Comparison of ENCODE assay signal across 9 mouse cellular contexts in genomic region chr8:70495771-70496062, GRCm38 (mm10). TPM values are rescaled to one million over a fixed set of nuclear protein-coding genes. Genes with fewer than 3 reads are reported as not detected.
DNase-seq lines count a peak whose midpoint lies in the region; ATAC-seq lines count a peak whose summit lies in the region.
"Had no signal": no experiment of that assay in that cellular context is flagged by ENCODE, and none has a peak within 500 bp of the region (broad histone marks: within the 10 kb centered on the region; RNA-seq: fewer than 3 reads in every experiment).

No protein-coding gene starts in this region.

- peaks cover 50% of the 10 kb centered on the region for H3K4me1 ChIP-seq in lung, embryonic 15.5 days
- H3K4me1 ChIP-seq in hindbrain, embryonic 11.5 days (replicated peaks; ENCODE audit: control insufficient read depth, insufficient read depth, low read length), result peaks cover 7% of the 10 kb centered on the region
- peaks cover 16% of the 10 kb centered on the region for H3K4me1 ChIP-seq in neural tube, embryonic 11.5 days (ENCODE audit: control insufficient read depth, insufficient read depth, low read length)

- peak overlapping the region; percentile 41; the same call in 1 of the 2 replicates for H3K9ac ChIP-seq in lung, embryonic 15.5 days
- no peak overlapping the region for H3K9ac ChIP-seq in hindbrain, embryonic 11.5 days (ENCODE audit: low read depth, low read length)
- H3K9ac ChIP-seq in neural tube, embryonic 11.5 days (ENCODE audit: low read length), result no peak overlapping the region; the same call in 1 of the 2 replicates
- H3K9ac ChIP-seq: liver, embryonic 12.5 days had no signal

- peak; percentile 27 for DNase-seq in embryo, embryonic 9.5 days (ENCODE audit: extremely low spot score)
- DNase-seq in embryo, embryonic 10 days (ENCODE audit: low spot score), result no peak
- DNase-seq in lung, postnatal 14 days, result no peak
- peak; percentile 32 for DNase-seq in hindbrain, embryonic 11.5 days (ENCODE audit: low spot score)
- no peak for DNase-seq in neural tube, embryonic 11.5 days (ENCODE audit: low spot score)
- no peak for DNase-seq in frontal cortex, postnatal 36 days (ENCODE audit: low spot score in 2 of 2)
- no peak for DNase-seq in cerebellum, adult 11-12 months

- H3K4me3 ChIP-seq in lung, embryonic 15.5 days, result peak overlapping the region; percentile 54
- no peak overlapping the region for H3K4me3 ChIP-seq in hindbrain, embryonic 11.5 days (ENCODE audit: low read depth, low read length)
- peak overlapping the region; percentile 12; the same call in 1 of the 2 replicates for H3K4me3 ChIP-seq in neural tube, embryonic 11.5 days (ENCODE audit: low read depth, low read length)
- H3K4me3 ChIP-seq: liver, embryonic 12.5 days had no signal

- 12% methylated on average over 12 of the region's 12 CpGs for WGBS in lung, embryonic 15.5 days
- 6% methylated on average over 12 of the region's 12 CpGs for WGBS in hindbrain, embryonic 11.5 days
- WGBS in neural tube, embryonic 11.5 days, result 4% methylated on average over 12 of the region's 12 CpGs

- ATAC-seq in lung, embryonic 15.5 days (ENCODE audit: borderline replicate concordance, extremely low read depth, low FRiP score, low TSS enrichment), result no peak
- ATAC-seq in hindbrain, embryonic 11.5 days (ENCODE audit: low FRiP score), result no peak
- ATAC-seq in neural tube, embryonic 11.5 days (ENCODE audit: insufficient read depth, low FRiP score, low TSS enrichment), result no peak
- ATAC-seq: liver, embryonic 12.5 days had no signal

- H3K9me3 ChIP-seq in lung, embryonic 15.5 days, result no peaks in the 10 kb centered on the region
- no peaks in the 10 kb centered on the region for H3K9me3 ChIP-seq in hindbrain, embryonic 11.5 days (ENCODE audit: control insufficient read depth, low read length)
- H3K9me3 ChIP-seq in neural tube, embryonic 11.5 days (ENCODE audit: control insufficient read depth, low read length), result no peaks in the 10 kb centered on the region
- H3K9me3 ChIP-seq: liver, embryonic 12.5 days had no signal

- H3K27ac ChIP-seq in lung, embryonic 15.5 days, result no peak overlapping the region
- H3K27ac ChIP-seq in hindbrain, embryonic 11.5 days (ENCODE audit: low read depth, low read length), result no peak overlapping the region
- no peak overlapping the region for H3K27ac ChIP-seq in neural tube, embryonic 11.5 days (ENCODE audit: low read depth, low read length)
- H3K27ac ChIP-seq: liver, embryonic 12.5 days had no signal

- H3K4me2 ChIP-seq in lung, embryonic 15.5 days, result peak overlapping the region; percentile 82
- H3K4me2 ChIP-seq in hindbrain, embryonic 11.5 days (replicated peaks; ENCODE audit: low read depth, low read length), result no peak overlapping the region
- H3K4me2 ChIP-seq in neural tube, embryonic 11.5 days (ENCODE audit: low read depth), result no peak overlapping the region
- H3K4me2 ChIP-seq: liver, embryonic 12.5 days had no signal

- peaks cover 93% of the 10 kb centered on the region for H3K27me3 ChIP-seq in lung, embryonic 15.5 days
- peaks cover 96% of the 10 kb centered on the region for H3K27me3 ChIP-seq in hindbrain, embryonic 11.5 days (ENCODE audit: control insufficient read depth, insufficient read depth, low read length)
- H3K27me3 ChIP-seq in neural tube, embryonic 11.5 days (ENCODE audit: control insufficient read depth, insufficient read depth, low read length), result peaks cover 97% of the 10 kb centered on the region

- H3K36me3 ChIP-seq in lung, embryonic 15.5 days, result no peaks in the 10 kb centered on the region
- H3K36me3 ChIP-seq in hindbrain, embryonic 11.5 days (ENCODE audit: control insufficient read depth, insufficient read depth, low read length), result no peaks in the 10 kb centered on the region
- no peaks in the 10 kb centered on the region for H3K36me3 ChIP-seq in neural tube, embryonic 11.5 days (ENCODE audit: control insufficient read depth, insufficient read depth, low read length)
- H3K36me3 ChIP-seq: liver, embryonic 12.5 days had no signal

RNA-seq across cellular contexts. Expression of gene Crlf1, which starts 2.8 kb away (rescaled TPM):
- polyA plus RNA-seq in lung, embryonic 15.5 days (2015; fragmentation: Nextera tagmentation; extraction: Ambion mirVana), result 181 and 186 TPM in 2 replicates
- polyA plus RNA-seq in hindbrain, embryonic 11.5 days (2014; fragmentation: Nextera tagmentation; extraction: Ambion mirVana), result 2.4 and 6.6 TPM in 2 replicates
- 3.4 and 3.7 TPM in 2 replicates for polyA plus RNA-seq in neural tube, embryonic 11.5 days (2014; fragmentation: Nextera tagmentation; extraction: Ambion mirVana)

RNA-seq across cellular contexts. Expression of gene Tmem59l, which starts 8.6 kb away (rescaled TPM):
- 6.5 and 6.6 TPM in 2 replicates for polyA plus RNA-seq in lung, embryonic 15.5 days (2015; fragmentation: Nextera tagmentation; extraction: Ambion mirVana)
- polyA plus RNA-seq in hindbrain, embryonic 11.5 days (2014; fragmentation: Nextera tagmentation; extraction: Ambion mirVana), result 15.6 and 19.6 TPM in 2 replicates
- 19.3 and 20.7 TPM in 2 replicates for polyA plus RNA-seq in neural tube, embryonic 11.5 days (2014; fragmentation: Nextera tagmentation; extraction: Ambion mirVana)

RNA-seq across cellular contexts. Expression of gene Rex1bd, which starts 10.8 kb away (rescaled TPM):
- 120 and 122 TPM in 2 replicates for polyA plus RNA-seq in lung, embryonic 15.5 days (2015; fragmentation: Nextera tagmentation; extraction: Ambion mirVana)
- polyA plus RNA-seq in hindbrain, embryonic 11.5 days (2014; fragmentation: Nextera tagmentation; extraction: Ambion mirVana), result 129 and 136 TPM in 2 replicates
- polyA plus RNA-seq in neural tube, embryonic 11.5 days (2014; fragmentation: Nextera tagmentation; extraction: Ambion mirVana), result 118 and 132 TPM in 2 replicates

RNA-seq across cellular contexts. Expression of gene Uba52, which starts 14.9 kb away (rescaled TPM):
- 909 and 953 TPM in 2 replicates for polyA plus RNA-seq in lung, embryonic 15.5 days (2015; fragmentation: Nextera tagmentation; extraction: Ambion mirVana)
- polyA plus RNA-seq in hindbrain, embryonic 11.5 days (2014; fragmentation: Nextera tagmentation; extraction: Ambion mirVana), result 814 and 839 TPM in 2 replicates
- 809 and 814 TPM in 2 replicates for polyA plus RNA-seq in neural tube, embryonic 11.5 days (2014; fragmentation: Nextera tagmentation; extraction: Ambion mirVana)

RNA-seq across cellular contexts. Expression of gene Klhl26, which starts 18.9 kb away (rescaled TPM):
- polyA plus RNA-seq in lung, embryonic 15.5 days (2015; fragmentation: Nextera tagmentation; extraction: Ambion mirVana), result 26.2 and 27.1 TPM in 2 replicates
- 11.1 and 12.8 TPM in 2 replicates for polyA plus RNA-seq in hindbrain, embryonic 11.5 days (2014; fragmentation: Nextera tagmentation; extraction: Ambion mirVana)
- polyA plus RNA-seq in neural tube, embryonic 11.5 days (2014; fragmentation: Nextera tagmentation; extraction: Ambion mirVana), result 14.6 and 17.0 TPM in 2 replicates

Comparison
In these comparisons a context has a peak if more than half of its experiments do, and no peak if none do; other contexts are left out.
1. DNase-seq: peak in embryo, embryonic 9.5 days (single experiment) and hindbrain, embryonic 11.5 days (single experiment); none in embryo, embryonic 10 days (single experiment), lung, postnatal 14 days (single experiment), neural tube, embryonic 11.5 days (single experiment), frontal cortex, postnatal 36 days (0 of 2) and cerebellum, adult 11-12 months (single experiment).
2. RNA of gene Crlf1, which starts 2.8 kb away (polyA plus RNA-seq): 181 to 186 TPM in lung, embryonic 15.5 days; 3.4 to 3.7 TPM in neural tube, embryonic 11.5 days and 2.4 to 6.6 TPM in hindbrain, embryonic 11.5 days; every median in the first group is over 10 times any median in the second.